Mouse (Mus musculus) stomach, postnatal 0 days (tissue): ENCODE data around the gene Dcaf17.

Source experiments
- CTCF ChIP-seq: IDR thresholded peaks from 2 replicates; pipeline ENCODE4 v1.5.1; 2016; ENCODE audit warnings: antibody characterized with exemption, low read depth, mild to moderate bottlenecking, moderate library complexity
- EP300 ChIP-seq: optimal IDR thresholded peaks from 2 replicates; pipeline ENCODE3; 2016; ENCODE audit warnings: antibody characterized with exemption

DNA sequence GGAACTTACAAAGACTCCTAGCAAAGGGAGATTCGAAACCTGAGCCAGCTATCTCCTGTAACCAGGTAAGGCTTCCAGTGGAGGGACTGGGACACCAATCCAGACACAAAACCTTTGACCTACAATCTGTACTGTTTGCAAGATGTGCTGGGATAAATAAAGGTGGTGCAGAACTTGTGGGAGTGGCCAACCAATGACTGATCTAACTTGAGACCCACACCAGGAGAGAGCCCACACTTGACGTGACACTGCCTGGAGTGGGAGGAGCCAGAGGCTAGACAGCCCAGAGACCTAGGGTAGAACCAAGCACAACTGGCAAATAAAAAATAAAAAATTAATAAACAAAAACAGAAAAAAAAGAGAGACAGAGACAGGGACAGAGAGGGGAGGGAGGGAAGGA lies 24.5 kb upstream of the Dcaf17 start:
- TF ChIP-seq CTCF, result no peak
- TF ChIP-seq EP300, result no peak
